9 mouse cellular contexts compared by ENCODE assay signal in genomic region chr10:94789205-94789604, GRCm38 (mm10).
DNase-seq lines count a peak whose midpoint lies in the region; ATAC-seq lines count a peak whose summit lies in the region.
"Had no signal": no experiment of that assay in that cellular context is flagged by ENCODE, and none has a peak within 500 bp of the region (broad histone marks: within the 10 kb centered on the region; RNA-seq: fewer than 3 reads in every experiment).

No protein-coding gene starts in this region.

- whole genome bisulfite sequencing in embryonic facial prominence, embryonic 14.5 days = 73% methylated on average over 3 of the region's 3 CpGs
- 81% methylated on average over 3 of the region's 3 CpGs for WGBS in embryonic facial prominence, embryonic 10.5 days
- 28% methylated on average over 3 of the region's 3 CpGs for WGBS in heart, embryonic 15.5 days
- whole genome bisulfite sequencing in lung, embryonic 15.5 days = 27% methylated on average over 3 of the region's 3 CpGs

- no peak overlapping the region for H3K27ac ChIP-seq in embryonic facial prominence, embryonic 14.5 days (replicated peaks; ENCODE audit: low read depth, low read length)
- H3K27ac ChIP-seq in embryonic facial prominence, embryonic 10.5 days (replicated peaks) = no peak overlapping the region
- H3K27ac ChIP-seq in heart, embryonic 15.5 days = peak overlapping the region; percentile 53
- peak overlapping the region; percentile 13; the same call in 1 of the 2 replicates for H3K27ac ChIP-seq in lung, embryonic 15.5 days
- H3K27ac ChIP-seq: liver, embryonic 15.5 days had no signal

- H3K4me2 ChIP-seq in embryonic facial prominence, embryonic 14.5 days (ENCODE audit: low read depth, low read length) = no peak overlapping the region
- no peak overlapping the region for H3K4me2 ChIP-seq in heart, embryonic 15.5 days
- no peak overlapping the region for H3K4me2 ChIP-seq in lung, embryonic 15.5 days
- H3K4me2 ChIP-seq: liver, embryonic 15.5 days had no signal

- H3K4me3 ChIP-seq in embryonic facial prominence, embryonic 14.5 days (ENCODE audit: low read depth, low read length) = no peak overlapping the region
- no peak overlapping the region for H3K4me3 ChIP-seq in embryonic facial prominence, embryonic 10.5 days
- H3K4me3 ChIP-seq in heart, embryonic 15.5 days = no peak overlapping the region
- H3K4me3 ChIP-seq in lung, embryonic 15.5 days = no peak overlapping the region
- H3K4me3 ChIP-seq: liver, embryonic 15.5 days had no signal

- no peaks in the 10 kb centered on the region for H3K9me3 ChIP-seq in embryonic facial prominence, embryonic 14.5 days (ENCODE audit: control insufficient read depth, low read length)
- H3K9me3 ChIP-seq in embryonic facial prominence, embryonic 10.5 days = no peaks in the 10 kb centered on the region
- H3K9me3 ChIP-seq in heart, embryonic 15.5 days (replicated peaks) = no peaks in the 10 kb centered on the region
- H3K9me3 ChIP-seq in lung, embryonic 15.5 days = no peaks in the 10 kb centered on the region
- H3K9me3 ChIP-seq: liver, embryonic 15.5 days had no signal

- no peaks in the 10 kb centered on the region for H3K27me3 ChIP-seq in embryonic facial prominence, embryonic 14.5 days (replicated peaks; ENCODE audit: control insufficient read depth, insufficient read depth, low read length)
- H3K27me3 ChIP-seq in embryonic facial prominence, embryonic 10.5 days (replicated peaks; ENCODE audit: low read depth, poor library complexity, severe bottlenecking) = no peaks in the 10 kb centered on the region
- no peaks in the 10 kb centered on the region for H3K27me3 ChIP-seq in heart, embryonic 15.5 days
- no peaks in the 10 kb centered on the region for H3K27me3 ChIP-seq in lung, embryonic 15.5 days
- H3K27me3 ChIP-seq: liver, embryonic 15.5 days had no signal

- DNase-seq in embryonic facial prominence, embryonic 14.5 days (ENCODE audit: low spot score) = peak; percentile 45
- no peak for DNase-seq in embryonic facial prominence, embryonic 10.5 days (ENCODE audit: low spot score)
- DNase-seq in adrenal gland, postnatal 10 days = peak; percentile 72
- no peak for DNase-seq in thymus, postnatal 25 days
- no peak for DNase-seq in neural tube, embryonic 10.5 days (ENCODE audit: extremely low spot score, low spot score)
- DNase-seq in urinary bladder, postnatal 4 days (ENCODE audit: low spot score in 2 of 2) = no peak

- H3K36me3 ChIP-seq in embryonic facial prominence, embryonic 14.5 days (ENCODE audit: control insufficient read depth, insufficient read depth, low read length) = peaks cover 11% of the 10 kb centered on the region
- peaks cover 45% of the 10 kb centered on the region for H3K36me3 ChIP-seq in embryonic facial prominence, embryonic 10.5 days (replicated peaks)
- no peaks in the 10 kb centered on the region; the same call in 1 of the 2 replicates for H3K36me3 ChIP-seq in heart, embryonic 15.5 days
- H3K36me3 ChIP-seq in lung, embryonic 15.5 days = peaks cover 4% of the 10 kb centered on the region; the same call in 1 of the 2 replicates

- no peak for ATAC-seq in embryonic facial prominence, embryonic 14.5 days (ENCODE audit: low read depth)
- peak; percentile 81 for ATAC-seq in heart, embryonic 15.5 days (replicated peaks; ENCODE audit: insufficient number of reproducible peaks, insufficient read depth, low FRiP score, low read depth)
- ATAC-seq in lung, embryonic 15.5 days (ENCODE audit: borderline replicate concordance, extremely low read depth, low FRiP score, low TSS enrichment) = peak; percentile 82

- H3K9ac ChIP-seq in embryonic facial prominence, embryonic 14.5 days (ENCODE audit: low read depth, low read length) = no peak overlapping the region
- no peak overlapping the region for H3K9ac ChIP-seq in heart, embryonic 15.5 days
- H3K9ac ChIP-seq in lung, embryonic 15.5 days = no peak overlapping the region
- H3K9ac ChIP-seq: liver, embryonic 15.5 days had no signal

- no peaks in the 10 kb centered on the region for H3K4me1 ChIP-seq in embryonic facial prominence, embryonic 14.5 days (ENCODE audit: control insufficient read depth, insufficient read depth, low read length)
- no peaks in the 10 kb centered on the region for H3K4me1 ChIP-seq in embryonic facial prominence, embryonic 10.5 days
- peaks cover 7% of the 10 kb centered on the region for H3K4me1 ChIP-seq in heart, embryonic 15.5 days (replicated peaks)
- peaks cover 15% of the 10 kb centered on the region for H3K4me1 ChIP-seq in lung, embryonic 15.5 days
- H3K4me1 ChIP-seq: liver, embryonic 15.5 days had no signal

Comparison
In these comparisons a context has a peak if more than half of its experiments do, and no peak if none do; other contexts are left out.
1. DNase-seq: peak in embryonic facial prominence, embryonic 14.5 days (single experiment) and adrenal gland, postnatal 10 days (single experiment); none in embryonic facial prominence, embryonic 10.5 days (single experiment), thymus, postnatal 25 days (single experiment), neural tube, embryonic 10.5 days (single experiment) and urinary bladder, postnatal 4 days (0 of 2).
2. H3K27ac ChIP-seq: peak in heart, embryonic 15.5 days (single experiment) and lung, embryonic 15.5 days (single experiment); none in embryonic facial prominence, embryonic 14.5 days (single experiment) and embryonic facial prominence, embryonic 10.5 days (single experiment).